Mouse (Mus musculus) 3134 (cell line): ENCODE results near the gene Srms.

ENCODE experiments used
- DNase-seq: peaks from one replicate; pipeline ENCODE4 v3.0.0-alpha.2; 2011; ENCODE audit warnings: low spot score; ENCODE audit not compliant: insufficient read length; ENCODE audit errors: extremely low read depth

The Srms gene

DNA sequence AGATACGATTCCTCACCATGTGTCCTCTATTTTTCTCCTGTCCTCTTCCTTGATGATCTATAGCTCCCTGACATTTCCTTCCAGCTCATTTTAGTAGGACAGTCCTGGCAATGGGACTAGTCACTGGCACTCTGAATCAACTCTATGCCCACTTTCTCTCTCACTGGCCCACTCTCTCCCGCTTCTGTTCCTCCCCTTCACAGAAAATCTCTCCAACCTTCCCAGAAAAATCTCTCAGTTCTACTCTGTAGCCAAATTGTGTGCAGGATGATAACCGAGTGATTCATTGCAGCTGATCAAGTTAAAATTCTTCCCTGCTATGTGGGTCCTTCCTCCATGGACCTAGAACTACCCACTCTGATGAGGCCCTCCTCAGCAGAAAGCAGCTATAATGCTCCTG, 38.3 kb downstream of the Srms start:
- DNase-seq, result no peak

DNA sequence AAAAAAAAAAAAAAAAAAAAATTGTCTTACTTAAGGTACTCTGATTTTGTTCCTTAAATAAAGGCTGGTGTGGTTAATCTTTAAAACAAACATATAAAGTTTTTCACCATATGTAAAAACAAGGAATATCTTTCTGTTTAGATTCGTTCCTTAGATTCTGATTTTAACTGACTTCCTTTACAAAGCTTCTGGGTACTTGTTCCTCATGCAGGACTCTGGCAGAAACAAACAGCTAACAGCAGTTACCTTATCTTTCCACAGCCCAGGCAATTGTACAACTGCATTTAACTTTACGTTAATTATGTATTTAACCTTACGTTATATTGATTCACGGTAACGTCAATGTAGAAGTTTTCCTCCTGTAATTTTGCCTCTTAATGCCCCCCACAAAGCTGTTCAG, 46.5 kb downstream of the Srms start:
- DNase-seq, result no peak

GRCm38 (mm10) chr2:181160821-181161220, 52.2 kb downstream of the Srms start:
- no peak for DNase-seq

DNA sequence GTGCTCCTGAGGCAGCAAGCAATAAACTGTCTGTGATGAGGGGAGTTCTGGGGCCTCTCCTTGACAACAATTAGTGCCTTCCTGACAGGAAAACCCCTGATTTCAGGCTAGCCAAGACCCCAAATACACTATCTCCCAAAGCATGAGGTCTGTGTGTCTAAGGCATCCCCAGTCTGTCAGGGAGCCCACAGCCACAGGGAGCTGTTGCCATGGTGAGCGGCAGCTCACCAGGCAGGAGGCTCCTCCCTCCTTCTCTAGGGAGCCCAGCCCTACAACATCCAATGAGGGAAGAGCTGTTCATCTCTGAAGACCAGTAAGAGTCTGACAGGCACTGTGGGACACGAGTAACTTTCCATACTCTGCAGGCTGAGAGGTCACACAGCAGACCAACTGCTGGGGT, 53.2 kb downstream of the Srms start:
- DNase-seq, result no peak

DNA sequence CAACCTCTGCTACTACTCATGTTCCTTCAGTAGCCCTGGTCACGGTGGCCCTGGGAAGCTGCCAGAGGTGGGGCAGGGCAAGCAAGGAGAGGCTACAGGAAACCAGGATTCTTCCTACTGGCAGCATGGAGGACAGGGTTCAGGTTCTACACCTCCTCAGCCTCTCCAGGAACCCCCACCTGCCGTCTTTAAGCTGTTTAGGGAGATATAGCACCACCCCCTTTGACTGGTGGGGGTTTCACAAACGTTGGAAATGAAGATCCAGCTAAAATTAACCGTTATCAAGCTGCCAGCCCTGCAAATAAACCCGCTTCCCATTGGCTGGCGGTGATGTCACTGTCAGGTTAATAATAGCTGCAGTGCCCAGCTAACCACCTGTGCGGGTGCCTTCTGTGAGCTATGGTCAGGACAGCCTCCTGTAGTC, 53.9 kb downstream of the Srms start:
- no peak for DNase-seq

DNA sequence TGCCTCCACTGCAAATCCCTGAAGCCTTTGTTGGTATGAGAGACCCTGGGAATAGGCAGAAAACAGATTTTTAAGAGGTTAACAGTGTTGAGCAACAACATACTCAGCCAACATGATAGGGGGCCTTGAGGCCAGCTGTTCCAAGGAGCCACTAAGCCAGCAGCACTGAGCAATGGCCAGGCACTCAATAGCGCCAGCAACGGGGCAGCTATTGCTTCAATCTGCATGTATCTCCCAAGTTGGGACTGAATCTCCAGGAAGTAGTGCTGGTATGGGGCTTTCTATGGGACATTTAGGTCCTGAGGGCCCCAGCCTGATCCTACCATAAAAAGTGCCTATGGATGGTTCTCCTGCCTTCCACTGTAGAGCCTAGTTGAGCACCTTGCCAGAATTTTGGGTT, 54.5 kb downstream of the Srms start:
- no peak for DNase-seq

DNA sequence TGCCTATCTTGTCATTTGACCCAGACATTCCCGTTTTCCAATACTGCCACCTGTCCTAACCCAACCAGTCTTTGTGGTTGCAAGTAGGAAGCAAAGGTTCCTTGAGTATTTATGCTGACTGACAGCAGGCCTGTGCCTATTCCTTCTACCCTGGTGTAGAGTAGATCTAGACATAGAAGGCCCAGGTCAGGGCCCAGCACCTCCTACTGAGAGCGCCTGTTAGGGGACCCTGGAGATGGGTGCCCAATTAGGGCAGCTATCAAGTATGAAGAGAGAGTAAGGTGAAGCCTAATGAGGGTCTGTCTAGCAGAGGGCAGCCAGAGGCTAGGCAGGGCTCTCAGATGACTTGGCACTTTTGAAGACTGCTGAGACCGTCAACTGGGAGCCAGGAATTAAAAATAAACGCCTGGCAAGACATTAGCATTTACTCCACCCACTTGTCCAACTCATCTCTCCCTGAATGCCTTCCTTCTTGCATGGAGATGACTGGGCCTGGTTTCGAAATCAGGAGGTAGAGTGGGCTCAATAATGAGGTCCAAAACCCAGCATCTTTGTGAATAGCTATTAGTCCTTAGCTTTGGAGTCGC, 55.2 kb downstream of the Srms start:
- DNase-seq, result no peak

DNA sequence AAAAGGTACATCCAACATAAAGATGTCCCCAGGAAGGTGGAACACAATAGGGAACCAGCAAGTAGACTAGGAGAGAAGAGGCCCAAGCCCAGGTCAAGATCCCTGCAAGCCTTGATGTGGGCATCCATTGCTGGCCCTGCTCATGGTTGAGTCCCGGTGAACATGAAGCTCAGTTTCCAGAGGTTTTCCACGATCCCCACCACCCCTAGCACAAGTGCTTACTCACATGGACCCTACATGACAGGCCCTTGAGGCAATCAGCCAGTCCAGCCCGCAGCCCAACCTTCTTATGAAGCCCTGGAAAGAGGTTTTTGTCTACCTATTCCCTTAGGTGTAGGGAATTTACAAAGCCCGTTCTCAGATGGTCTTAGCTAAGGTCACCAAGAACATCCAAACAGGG, 55.8 kb downstream of the Srms start:
- DNase-seq, result no peak

GRCm38 (mm10) chr2:181156248-181157121, 56.5 kb downstream of the Srms start, which contains the start of gene Eef1a2:
Gene Eef1a2 (minus strand): TSS chr2:181157014.
- DNase-seq, result no peak

DNA sequence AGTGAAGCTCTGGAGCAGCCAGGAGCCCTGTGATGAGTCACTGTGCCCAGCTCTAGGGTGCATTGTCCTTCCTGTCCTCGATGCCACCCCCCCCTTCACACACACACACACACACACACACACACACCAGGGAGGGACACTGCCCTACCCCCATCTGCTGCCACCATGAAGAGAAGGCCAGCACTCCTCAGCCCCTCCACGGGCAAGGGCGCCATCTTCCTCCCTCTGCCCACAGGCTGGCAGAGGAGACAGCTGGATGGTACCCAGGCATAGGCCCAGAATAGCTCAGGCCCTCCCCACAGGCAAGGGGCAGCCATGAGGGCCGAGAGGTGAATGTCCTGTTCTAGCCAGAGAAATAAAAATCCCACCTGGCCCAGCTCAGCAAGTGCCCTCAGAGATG, 57.2 kb downstream of the Srms start:
- DNase-seq, result no peak
